ENCODE assay signal across 24 mouse cellular contexts in genomic region chr12:65022842-65023241, GRCm38 (mm10). TPM values are rescaled to one million over a fixed set of nuclear protein-coding genes. Genes with fewer than 3 reads are reported as not detected.
DNase-seq lines count a peak whose midpoint lies in the region; TF ChIP-seq lines count a peak whose summit lies in the region.
"Had no signal": no experiment of that assay in that cellular context is flagged by ENCODE, and none has a peak within 500 bp of the region (broad histone marks: within the 10 kb centered on the region; RNA-seq: fewer than 3 reads in every experiment).

No protein-coding gene starts in this region.

- no peak for TF ChIP-seq CTCF in left cerebral cortex, adult 2 months (IDR thresholded peaks at IDR 0.05)

- no peak overlapping the region for H3K27ac ChIP-seq in left cerebral cortex, adult 2 months
- H3K27ac ChIP-seq: embryonic facial prominence, embryonic 12.5 days; embryonic facial prominence, embryonic 15.5 days; forebrain, embryonic 12.5 days; forebrain, embryonic 15.5 days; heart, adult 2 months; heart, embryonic 10.5 days; heart, embryonic 13.5 days; hindbrain, embryonic 14.5 days; hindbrain, postnatal 0 days had no signal

- no peak overlapping the region for H3K4me3 ChIP-seq in left cerebral cortex, adult 2 months
- H3K4me3 ChIP-seq: embryonic facial prominence, embryonic 12.5 days; embryonic facial prominence, embryonic 15.5 days; forebrain, embryonic 12.5 days; forebrain, embryonic 15.5 days; heart, adult 2 months; heart, embryonic 10.5 days; heart, embryonic 13.5 days had no signal

- intact Hi-C loops in left cerebral cortex, postnatal 36 days (cut with DNase I) = no loop called here
- intact Hi-C loops in left cerebral cortex, adult 2 months (cut with DNase I) = no loop called here
- intact Hi-C loops in gastrocnemius, postnatal 14 days (cut with DNase I; ENCODE audit: low total_unique reads) = no loop called here

- DNase-seq in left cerebral cortex, postnatal 36 days (ENCODE audit: low spot score in 2 of 2) = peak; percentile 7 to 11
- DNase-seq in left cerebral cortex, adult 2 months (ENCODE audit: extremely low spot score in 1 of 2, low spot score in 2 of 2) = no peak
- DNase-seq in 416B (ENCODE audit: low read depth) (peak; percentile 26), NIH3T3 (ENCODE audit: low read depth) (peak; percentile 65)
- no peak for DNase-seq in cerebellum, postnatal 10 days
- DNase-seq in gastrocnemius, postnatal 14 days = no peak
- DNase-seq in kidney, postnatal 4 days = no peak
- DNase-seq: adrenal gland, adult 8-10 months; adrenal gland, postnatal 25 days; cerebellum, adult 18-20 months; cerebellum, adult 9-10 months; cerebellum, postnatal 25 days; gastrocnemius, postnatal 36 days; heart, adult 2 months; heart, postnatal 14 days; heart, postnatal 4 days had no signal

RNA-seq across cellular contexts. Expression of gene Prpf39, which starts 13.3 kb away (rescaled TPM):
- 10 to 100 TPM; 27.0 to 48.3 TPM for total RNA-seq in left cerebral cortex, postnatal 36 days (2021)
- 10 to 100 TPM; 41.6 to 44.9 TPM for total RNA-seq in left cerebral cortex, adult 2 months (2021)
- total RNA-seq in gastrocnemius, postnatal 14 days (2021) = 10 to 100 TPM; 11.1 to 13.5 TPM

RNA-seq across cellular contexts. Expression of gene Fkbp3, which starts 51.0 kb away (rescaled TPM):
- total RNA-seq in left cerebral cortex, postnatal 36 days (2021) = 100 to 1,000 TPM; 149 to 162 TPM
- 100 to 1,000 TPM; 152 to 162 TPM for total RNA-seq in left cerebral cortex, adult 2 months (2021)
- 100 to 1,000 TPM; 197 TPM for total RNA-seq in gastrocnemius, postnatal 14 days (2021)

RNA-seq across cellular contexts. Expression of gene Fancm, which starts 52.6 kb away (rescaled TPM):
- 10 to 100 TPM; 11.2 to 14.3 TPM for total RNA-seq in left cerebral cortex, postnatal 36 days (2021)
- 10 to 100 TPM; 15.9 to 17.9 TPM for total RNA-seq in left cerebral cortex, adult 2 months (2021)
- 1 to 10 TPM; 2.1 to 2.6 TPM for total RNA-seq in gastrocnemius, postnatal 14 days (2021)

RNA-seq across cellular contexts. Expression of gene Togaram1, which starts 57.2 kb away (rescaled TPM):
- total RNA-seq in left cerebral cortex, postnatal 36 days (2021) = 10 to 100 TPM; 48.8 to 56.1 TPM
- 10 to 100 TPM; 56.0 to 57.0 TPM for total RNA-seq in left cerebral cortex, adult 2 months (2021)
- 1 to 10 TPM; 7.8 to 9.4 TPM for total RNA-seq in gastrocnemius, postnatal 14 days (2021)

RNA-seq across cellular contexts. Expression of gene Klhl28, which starts 57.5 kb away (rescaled TPM):
- total RNA-seq in left cerebral cortex, postnatal 36 days (2021) = 10 to 100 TPM; 21.1 to 23.0 TPM
- 10 to 100 TPM; 22.9 to 24.2 TPM for total RNA-seq in left cerebral cortex, adult 2 months (2021)
- 1 to 10 TPM; 7.7 to 9.1 TPM for total RNA-seq in gastrocnemius, postnatal 14 days (2021)

Comparison
In these comparisons a context has a peak if more than half of its experiments do, and no peak if none do; other contexts are left out.
1. DNase-seq: peak in left cerebral cortex, postnatal 36 days (2 of 2), 416B (single experiment) and NIH3T3 (single experiment); none in left cerebral cortex, adult 2 months (0 of 2), cerebellum, postnatal 10 days (0 of 2), gastrocnemius, postnatal 14 days (single experiment) and kidney, postnatal 4 days (0 of 2).